Mouse (Mus musculus) gonadal fat pad, adult 2 months (tissue): ENCODE data around the gene Hist2h2bb. TPM values are rescaled to one million over a fixed set of nuclear protein-coding genes. Genes with fewer than 3 reads are reported as not detected.
"Not testable (repeated sequence)": the region's sequence is repeated elsewhere in the genome, so short reads cannot be mapped to it uniquely, and the experiment has no call there.

ENCODE experiments used
- DNase-seq: peaks from one replicate; pipeline ENCODE4 v3.0.0-alpha.2; 2012; ENCODE audit warnings: low read depth
- polyA plus RNA-seq: library from polyadenylated mRNA; depleted of rRNA; stranded (reverse); fragments of >200 nt; gene quantifications from 2 replicates; pipeline ENCODE4 v1.2.3, GENCODE M21; 2012; rRNA removed

The Hist2h2bb gene
- polyA plus RNA-seq, result 1.4 and 3.6 TPM in 2 replicates

DNA sequence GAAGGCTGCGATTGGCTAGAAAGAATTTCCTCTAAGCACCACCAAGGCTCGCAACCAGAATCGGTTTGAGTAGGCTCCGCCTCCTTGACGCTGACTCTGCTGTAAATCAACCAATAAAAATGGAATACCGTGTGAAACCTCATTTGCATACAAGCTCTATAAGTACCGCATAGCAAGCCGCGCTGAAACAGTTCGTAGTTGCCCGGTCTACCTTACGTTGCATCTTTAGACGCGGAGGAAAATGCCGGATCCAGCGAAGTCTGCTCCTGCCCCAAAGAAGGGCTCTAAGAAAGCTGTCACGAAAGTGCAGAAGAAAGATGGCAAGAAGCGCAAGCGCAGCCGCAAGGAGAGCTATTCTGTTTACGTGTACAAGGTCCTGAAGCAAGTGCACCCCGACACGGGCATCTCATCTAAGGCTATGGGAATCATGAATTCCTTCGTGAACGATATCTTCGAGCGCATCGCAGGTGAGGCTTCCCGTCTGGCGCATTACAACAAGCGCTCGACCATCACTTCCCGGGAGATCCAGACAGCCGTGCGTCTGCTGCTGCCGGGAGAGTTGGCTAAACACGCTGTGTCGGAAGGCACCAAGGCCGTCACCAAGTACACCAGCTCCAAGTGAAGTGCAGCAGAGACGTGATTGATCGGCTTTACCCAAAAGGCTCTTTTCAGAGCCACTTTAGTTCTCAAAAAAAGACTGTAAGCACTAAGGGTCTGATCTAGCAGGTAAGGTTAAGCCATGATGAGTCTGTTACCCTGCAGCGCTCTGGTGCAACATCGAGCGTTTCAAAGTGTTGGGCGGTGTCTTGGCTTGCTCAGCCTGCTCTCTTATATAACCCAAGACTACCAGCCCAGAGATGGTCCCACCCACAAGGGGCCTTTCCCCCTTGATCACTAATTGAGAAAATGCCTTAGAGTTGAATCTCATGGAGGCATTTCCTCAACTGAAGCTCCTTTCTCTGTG is at the start of gene Hist2h2bb:
Hist2h2bb (plus strand) TSS at position 242 of the 964 bp plus-strand sequence.
- peak; percentile 84 for DNase-seq

- DNase-seq, result not testable (repeated sequence)
Measured at GRCm38 (mm10) chr3:96220131-96220764, 49.3 kb upstream of the Hist2h2bb start.

DNA sequence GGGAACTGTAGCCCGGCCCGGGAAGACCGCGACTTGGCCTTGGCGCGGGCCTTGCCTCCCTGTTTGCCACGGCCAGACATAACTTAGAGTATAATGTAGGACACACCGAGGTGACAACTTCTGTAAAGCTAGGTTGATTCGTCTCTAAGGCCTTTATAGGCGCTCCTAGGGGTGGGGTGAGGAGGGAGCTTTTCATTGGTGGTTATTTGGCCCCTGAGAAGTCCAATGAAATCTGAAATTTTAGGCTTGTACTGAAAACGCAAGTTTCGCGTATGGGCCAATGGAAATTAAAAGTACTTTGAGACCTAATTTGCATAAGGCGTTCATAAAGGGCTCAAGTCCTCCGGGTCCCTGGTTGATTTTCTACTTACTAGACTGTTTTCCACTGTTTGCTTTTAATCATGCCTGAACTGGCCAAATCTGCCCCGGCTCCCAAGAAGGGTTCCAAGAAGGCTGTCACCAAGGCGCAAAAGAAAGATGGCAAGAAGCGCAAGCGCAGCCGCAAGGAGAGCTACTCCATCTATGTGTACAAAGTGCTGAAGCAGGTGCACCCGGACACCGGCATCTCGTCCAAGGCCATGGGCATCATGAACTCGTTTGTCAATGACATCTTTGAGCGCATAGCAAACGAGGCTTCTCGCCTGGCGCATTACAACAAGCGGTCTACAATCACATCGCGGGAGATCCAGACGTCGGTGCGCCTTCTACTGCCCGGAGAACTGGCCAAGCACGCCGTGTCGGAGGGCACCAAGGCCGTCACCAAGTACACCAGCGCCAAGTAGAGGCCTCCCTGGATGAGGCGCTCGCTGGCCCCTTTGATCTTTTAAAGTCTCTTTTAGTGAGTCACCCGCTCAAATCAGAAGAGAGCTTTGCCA is 48.5 kb upstream of the Hist2h2bb start, which contains the start of the genes Hist2h2ac and Hist2h2be:
Hist2h2ac (minus strand) TSS at position 116 of the 875 bp plus-strand sequence.
Hist2h2be (plus strand) TSS at position 355 of the 875 bp plus-strand sequence.
- no peak for DNase-seq

- no peak for DNase-seq
Measured at GRCm38 (mm10) chr3:96221640-96222038, 47.9 kb upstream of the Hist2h2bb start.

GRCm38 (mm10) chr3:96222774-96223173 is 46.8 kb upstream of the Hist2h2bb start:
- no peak for DNase-seq

GRCm38 (mm10) chr3:96225421-96225820 is 44.1 kb upstream of the Hist2h2bb start:
- DNase-seq, result no peak

- no peak for DNase-seq
Measured at GRCm38 (mm10) chr3:96226695-96227648, 42.6 kb upstream of the Hist2h2bb start.

GRCm38 (mm10) chr3:96228828-96229227 is 40.7 kb upstream of the Hist2h2bb start:
- DNase-seq, result no peak

DNA sequence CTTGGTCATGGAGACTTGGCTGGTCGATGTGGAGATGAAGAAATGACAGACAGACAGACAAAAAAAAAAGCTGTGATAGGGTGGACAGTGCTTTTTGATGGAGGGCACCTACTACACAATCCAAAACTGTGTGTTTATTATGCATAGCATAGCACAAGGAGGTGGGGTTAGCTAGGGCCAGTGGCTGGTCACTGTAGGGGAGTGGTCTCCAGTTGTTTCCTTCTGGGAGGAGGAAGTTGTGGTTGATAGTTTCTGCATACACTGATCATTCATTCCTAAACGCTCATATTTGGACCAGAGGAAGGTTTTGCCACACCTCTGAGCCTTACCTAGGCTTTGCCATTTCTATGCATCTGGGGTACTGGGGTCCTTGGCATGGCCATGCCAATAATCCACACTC is 39.1 kb upstream of the Hist2h2bb start:
- DNase-seq, result no peak

DNA sequence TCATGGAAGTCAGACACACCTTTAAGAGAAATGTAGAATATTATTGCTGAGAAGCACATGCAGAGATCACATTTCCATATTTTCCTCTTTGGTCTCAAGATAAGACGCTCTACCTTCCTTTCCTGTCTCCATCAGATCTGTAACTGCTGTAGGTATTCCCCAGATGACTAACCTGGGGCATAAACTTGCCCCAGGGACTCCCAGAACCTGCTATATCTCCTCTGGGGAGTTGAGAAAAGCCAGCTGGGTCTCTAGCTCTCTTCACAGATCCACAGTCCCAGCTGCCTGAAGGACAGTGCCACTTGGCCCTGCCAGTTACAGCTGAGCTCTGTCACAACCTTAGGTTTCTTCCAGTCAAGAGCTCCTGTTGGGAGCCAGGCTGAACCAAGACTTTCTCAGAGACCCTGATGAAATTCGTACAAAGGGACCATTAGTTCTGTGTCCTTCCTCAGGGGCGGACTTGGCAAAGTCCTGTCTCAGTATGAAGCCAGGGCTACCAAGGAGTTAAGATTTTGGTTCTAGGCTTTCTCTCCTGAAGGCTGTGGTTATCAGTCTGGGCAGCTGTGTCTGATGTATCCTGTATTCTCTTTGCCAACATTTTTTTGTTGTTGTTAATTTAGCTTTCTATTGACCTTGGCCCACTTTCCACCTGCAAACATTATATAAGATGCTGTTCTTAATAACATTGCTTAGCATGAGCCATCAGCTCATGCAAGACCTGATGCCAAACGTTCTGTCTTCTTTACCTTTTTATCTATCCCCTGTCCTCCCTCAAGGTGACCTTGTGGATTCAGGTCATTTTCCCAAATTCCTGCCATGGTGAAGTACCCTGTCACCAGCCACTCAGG is 38.4 kb upstream of the Hist2h2bb start:
- DNase-seq, result no peak

DNA sequence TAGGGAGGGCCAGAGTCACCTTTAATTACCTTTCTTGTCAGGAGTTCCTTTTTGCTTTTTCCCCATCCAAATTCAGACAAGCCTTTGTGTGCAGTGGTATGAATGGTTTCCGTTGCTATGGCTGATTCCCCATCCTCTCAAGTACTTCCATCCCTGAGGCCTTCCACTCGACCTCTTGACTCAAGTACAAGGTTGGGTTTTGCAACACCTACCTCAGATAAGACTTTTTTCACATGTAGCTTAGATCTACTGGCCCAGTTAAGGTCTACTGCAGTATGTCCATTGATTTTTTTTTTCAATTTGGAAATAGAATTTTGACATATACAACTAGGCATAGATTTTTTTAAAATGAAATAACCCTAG is 37.8 kb upstream of the Hist2h2bb start:
- no peak for DNase-seq

DNA sequence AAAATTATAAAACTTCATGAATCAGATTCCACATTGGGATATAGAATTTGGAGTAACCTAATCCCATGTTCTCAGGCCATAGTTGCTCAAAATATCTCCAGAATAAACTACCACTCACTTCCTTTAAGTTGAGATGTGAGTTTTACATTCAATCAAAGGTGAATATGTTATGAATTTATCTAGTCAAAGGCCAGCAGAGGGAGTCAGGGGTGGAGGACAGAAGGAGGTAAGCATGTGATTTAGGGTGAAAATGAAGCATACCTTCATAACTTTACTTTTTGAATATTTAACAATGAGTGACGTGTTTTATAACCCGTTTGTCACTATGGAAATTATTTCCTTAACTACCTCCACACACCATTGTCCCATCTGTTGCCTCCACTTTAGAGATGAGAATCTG is 34.6 kb upstream of the Hist2h2bb start:
- DNase-seq, result no peak

DNA sequence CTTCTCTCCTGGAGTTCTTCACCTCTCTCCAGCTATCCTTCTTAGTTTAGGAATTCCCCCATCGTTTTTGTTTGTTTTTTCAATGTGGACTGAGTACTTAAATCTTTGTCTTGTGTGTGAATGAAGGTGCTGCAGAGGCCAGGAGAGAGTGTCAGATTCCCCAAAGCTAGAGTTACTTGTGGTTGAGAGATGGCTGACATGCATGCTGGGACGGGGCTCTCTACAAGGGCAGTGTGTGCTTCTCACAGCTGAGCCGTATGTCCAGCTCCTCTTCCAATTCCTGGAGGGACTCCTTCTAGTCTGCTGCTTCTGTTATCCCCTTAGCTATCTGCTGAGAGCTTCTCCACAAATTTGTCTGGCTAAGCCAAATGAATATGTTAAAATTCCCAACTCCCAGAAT is 33.7 kb upstream of the Hist2h2bb start:
- DNase-seq, result no peak

DNA sequence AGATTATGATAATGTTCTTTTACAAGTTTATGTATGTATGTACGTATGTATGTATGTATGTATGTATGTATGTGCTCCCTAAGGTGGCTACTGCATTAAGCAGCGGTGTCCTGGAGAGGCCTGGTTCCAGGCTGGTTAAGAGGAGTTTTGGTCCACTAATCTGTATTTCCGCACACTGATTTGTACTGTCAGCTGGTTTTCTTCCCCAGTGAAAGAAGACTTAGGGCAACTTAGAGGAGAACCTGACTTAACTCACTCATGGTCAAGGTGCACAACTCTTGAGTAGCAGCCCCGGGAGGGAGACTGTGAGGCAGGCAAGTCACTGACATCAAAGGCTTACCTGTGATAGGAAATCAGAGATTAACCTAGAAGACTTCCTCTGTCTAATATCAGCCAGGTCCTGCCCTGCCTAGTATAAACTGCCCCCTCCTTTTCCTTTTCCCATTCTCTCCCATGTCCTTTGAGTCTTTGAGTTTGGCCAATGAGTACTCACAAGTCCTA is 32.7 kb upstream of the Hist2h2bb start:
- no peak for DNase-seq

- DNase-seq, result no peak
Measured at GRCm38 (mm10) chr3:96237335-96237903, 32.1 kb upstream of the Hist2h2bb start.

DNA sequence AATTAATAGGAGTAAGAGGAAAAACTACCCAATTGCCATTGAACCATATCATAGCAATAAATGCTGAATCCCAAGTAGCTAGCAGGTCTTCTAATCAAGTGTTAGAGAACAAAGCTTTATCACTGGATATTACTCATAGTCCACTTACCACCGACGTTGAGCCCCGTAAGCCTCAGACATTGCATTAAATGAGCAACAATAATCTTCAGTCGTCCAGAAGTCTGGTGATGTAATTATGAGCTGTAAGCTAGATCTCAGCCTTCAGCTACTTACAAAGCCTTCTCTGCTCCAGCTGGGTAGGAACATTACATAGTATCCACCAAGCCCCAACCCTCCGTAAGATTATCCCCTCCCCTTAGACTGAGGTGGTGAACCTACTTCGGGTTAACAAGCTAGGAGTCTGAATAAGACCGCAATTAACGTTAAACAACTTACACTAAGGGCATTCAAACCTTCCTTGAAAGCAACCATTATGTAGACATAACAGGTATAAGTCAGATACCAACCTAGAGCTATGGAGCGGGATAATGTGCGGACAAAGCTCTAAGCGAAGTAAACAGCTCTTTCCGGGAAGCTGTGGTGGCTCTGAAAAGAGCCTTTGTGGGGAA is 31.5 kb upstream of the Hist2h2bb start:
- no peak for DNase-seq

- DNase-seq, result not testable (repeated sequence)
Measured at GRCm38 (mm10) chr3:96238954-96239793, 30.4 kb upstream of the Hist2h2bb start, which contains the start of gene Hist2h3c2. Hist2h3c2 (minus strand) TSS chr3:96239127.
